Mouse (Mus musculus): Measurements from ENCODE around the gene Unk.
A peak's percentile ranks its signal among the peaks of the same experiment; 100 is the strongest.

Unk gene

GRCm38 (mm10) chr11:116030088-116030897 is at the start of gene Unk:
Gene Unk, plus strand, starts transcription at chr11:116030322.
- DNase-seq (ENCODE audit: low spot score in 2 of 2): peak; percentile 94 to 96

GRCm38 (mm10) chr11:115982472-115982871 is 47.6 kb upstream of the Unk start:
- no peak for DNase-seq (ENCODE audit: low spot score in 2 of 2)

- no peak for DNase-seq (ENCODE audit: low spot score in 2 of 2)
Observed at GRCm38 (mm10) chr11:115983291-115983690, 46.8 kb upstream of the Unk start.

GRCm38 (mm10) chr11:115989686-115990085 is 40.4 kb upstream of the Unk start:
- no peak for DNase-seq (ENCODE audit: low spot score in 2 of 2)

GRCm38 (mm10) chr11:115992098-115992497 is 38.0 kb upstream of the Unk start:
- no peak for DNase-seq (ENCODE audit: low spot score in 2 of 2)

- no peak for DNase-seq (ENCODE audit: low spot score in 2 of 2)
Observed at GRCm38 (mm10) chr11:115995256-115995655, 34.9 kb upstream of the Unk start.

GRCm38 (mm10) chr11:115997047-115997446 is 33.1 kb upstream of the Unk start:
- no peak for DNase-seq (ENCODE audit: low spot score in 2 of 2)

GRCm38 (mm10) chr11:115997662-115998061 is 32.5 kb upstream of the Unk start:
- DNase-seq (ENCODE audit: low spot score in 2 of 2): no peak

- no peak for DNase-seq (ENCODE audit: low spot score in 2 of 2)
Observed at GRCm38 (mm10) chr11:115999027-115999426, 31.1 kb upstream of the Unk start.

- no peak for DNase-seq (ENCODE audit: low spot score in 2 of 2)
Observed at GRCm38 (mm10) chr11:115999538-116000143, 30.5 kb upstream of the Unk start.

- DNase-seq (ENCODE audit: low spot score in 2 of 2): no peak
Observed at GRCm38 (mm10) chr11:116000607-116001006, 29.5 kb upstream of the Unk start.

GRCm38 (mm10) chr11:116001725-116002124 is 28.4 kb upstream of the Unk start:
- no peak for DNase-seq (ENCODE audit: low spot score in 2 of 2)

GRCm38 (mm10) chr11:116002894-116003293 is 27.2 kb upstream of the Unk start:
- no peak for DNase-seq (ENCODE audit: low spot score in 2 of 2)

- DNase-seq (ENCODE audit: low spot score in 2 of 2): no peak
Observed at GRCm38 (mm10) chr11:116004186-116004823, 25.8 kb upstream of the Unk start.

- peak; percentile 82 to 86 for DNase-seq (ENCODE audit: low spot score in 2 of 2)
Observed at GRCm38 (mm10) chr11:116004840-116005700, 25.1 kb upstream of the Unk start.

- DNase-seq (ENCODE audit: low spot score in 2 of 2): no peak
Observed at GRCm38 (mm10) chr11:116005701-116006419, 24.3 kb upstream of the Unk start.

GRCm38 (mm10) chr11:116007095-116007850 is 22.8 kb upstream of the Unk start:
- no peak for DNase-seq (ENCODE audit: low spot score in 2 of 2)

- no peak for DNase-seq (ENCODE audit: low spot score in 2 of 2)
Observed at GRCm38 (mm10) chr11:116008411-116008810, 21.7 kb upstream of the Unk start.

- no peak for DNase-seq (ENCODE audit: low spot score in 2 of 2)
Observed at GRCm38 (mm10) chr11:116008832-116009375, 21.2 kb upstream of the Unk start.

- DNase-seq (ENCODE audit: low spot score in 2 of 2): no peak
Observed at GRCm38 (mm10) chr11:116009661-116010060, 20.5 kb upstream of the Unk start.
